Mouse (Mus musculus) right cerebral cortex, adult 2 months (tissue): Measurements from ENCODE around the gene Tsku.

Experiments used
- DNase-seq, 2 experiments: peaks; one replicate each; pipeline ENCODE4 v3.0.0; 2021 to 2022; ENCODE audit warnings: low spot score in 2 of 2

The Tsku gene

DNA sequence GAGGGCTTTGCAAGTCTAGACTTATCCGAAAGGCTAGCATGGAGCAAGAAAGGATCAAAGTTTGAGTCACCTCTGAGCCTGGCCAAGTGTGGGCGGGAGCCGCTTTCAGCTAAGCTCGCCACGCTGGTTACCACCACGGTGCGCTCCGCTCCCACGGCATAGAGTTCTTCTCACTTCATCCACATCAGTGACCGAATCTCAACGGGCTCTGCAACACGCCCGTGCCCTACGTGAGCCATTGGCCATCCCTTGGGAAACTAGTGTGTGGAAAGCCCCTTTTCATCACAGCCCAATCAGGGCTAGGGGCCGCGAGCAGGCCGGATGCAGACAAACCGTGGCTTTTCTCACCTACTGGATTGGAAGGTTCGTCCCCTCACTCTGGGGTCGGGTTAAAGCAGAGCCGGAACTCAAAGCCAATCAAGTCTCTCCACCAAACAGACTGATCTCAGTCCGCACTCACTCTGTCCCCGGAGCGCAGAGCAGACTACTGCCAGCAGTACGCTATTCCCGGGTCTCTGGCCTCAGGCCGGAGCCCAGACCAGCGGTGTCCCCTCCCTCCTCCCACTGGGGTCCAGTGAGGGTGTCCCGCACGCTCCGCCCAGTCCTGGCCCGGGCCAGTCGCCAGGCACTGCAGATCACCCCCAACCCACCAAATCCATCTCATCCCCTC is 1.0 kb downstream of the Tsku start:
- DNase-seq = peak; percentile 17 to 20

DNA sequence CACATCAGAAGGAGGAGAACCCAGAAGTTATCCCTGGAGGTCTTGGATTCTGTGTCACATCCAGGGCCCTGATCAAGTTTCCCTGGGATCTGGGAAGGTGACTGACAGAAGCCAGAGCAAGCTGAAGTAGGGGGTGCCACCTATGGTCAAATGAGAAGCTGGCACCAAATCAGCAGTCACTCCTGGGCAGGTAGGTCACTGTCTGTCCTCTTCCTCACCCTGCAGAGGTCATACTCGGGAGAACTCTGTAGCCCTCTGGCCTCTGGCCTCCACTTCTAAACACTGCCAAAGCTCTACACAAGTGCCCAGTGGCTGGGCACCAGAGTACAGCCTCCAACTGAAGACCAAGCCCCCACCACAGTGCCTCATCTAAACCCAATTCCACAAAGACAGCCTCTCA is 3.1 kb downstream of the Tsku start:
- DNase-seq = no peak

DNA sequence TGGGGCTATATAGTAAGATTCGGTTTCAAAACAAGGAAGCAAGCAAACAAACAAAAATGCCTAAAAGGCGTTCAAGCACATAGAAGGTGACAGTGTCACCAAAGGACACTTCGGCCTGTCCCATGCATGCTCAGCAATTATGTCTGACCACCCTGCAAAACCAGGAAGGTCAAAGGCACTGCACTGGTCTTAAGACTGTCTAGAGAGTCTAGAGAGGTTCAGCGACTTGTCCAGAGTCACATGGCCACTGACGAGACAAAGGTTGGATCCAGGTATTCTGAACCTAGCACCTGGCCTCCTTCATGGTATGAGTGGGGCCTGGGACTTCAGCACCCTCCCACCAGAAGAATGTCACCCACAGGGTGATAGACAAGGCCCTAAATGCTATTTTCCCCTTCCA is 3.8 kb downstream of the Tsku start:
- no peak for DNase-seq

GRCm38 (mm10) chr7:98354921-98355310 is 6.2 kb downstream of the Tsku start:
- DNase-seq = no peak

DNA sequence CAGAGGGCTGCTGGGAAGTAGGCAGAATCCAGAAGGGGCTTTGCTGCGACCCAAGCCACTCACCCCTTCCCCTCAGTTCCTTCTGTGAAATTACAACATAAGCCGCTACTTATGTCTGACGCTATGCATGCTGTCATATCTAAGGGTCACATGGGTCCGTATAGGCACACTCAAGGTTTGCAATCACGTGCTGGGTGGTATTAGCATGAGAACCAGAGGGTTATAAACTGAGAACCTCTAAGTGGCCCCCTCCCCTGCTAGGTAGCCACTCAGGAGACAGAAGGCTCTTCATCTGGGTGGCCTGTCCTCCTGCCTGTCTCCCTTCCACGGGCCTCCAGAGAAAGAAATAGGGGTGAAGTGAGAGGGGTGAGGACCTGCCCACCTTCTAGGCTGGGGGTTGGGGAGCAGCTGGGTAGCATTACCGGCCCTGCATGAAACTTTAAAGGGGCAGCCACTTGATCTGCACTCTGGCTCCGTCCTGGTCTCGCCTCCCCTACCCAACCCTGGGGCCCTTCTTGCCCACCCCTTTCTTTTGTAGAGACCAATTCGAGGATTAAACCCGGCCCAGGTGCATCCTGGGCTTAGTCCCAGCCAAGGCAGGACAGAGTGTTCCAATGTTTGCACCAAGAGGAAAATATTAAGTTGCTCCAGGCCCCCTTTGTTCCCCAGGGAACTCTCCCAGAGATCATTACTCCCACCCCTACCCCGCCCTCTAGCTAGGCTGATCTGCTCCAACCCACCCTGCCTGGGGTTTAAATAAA is 6.8 kb downstream of the Tsku start:
- no peak for DNase-seq

- DNase-seq = no peak
These were observed 7.5 kb downstream of the Tsku start for GRCm38 (mm10) chr7:98353616-98354015.

GRCm38 (mm10) chr7:98351523-98351922 is 9.6 kb downstream of the Tsku start:
- no peak for DNase-seq

DNA sequence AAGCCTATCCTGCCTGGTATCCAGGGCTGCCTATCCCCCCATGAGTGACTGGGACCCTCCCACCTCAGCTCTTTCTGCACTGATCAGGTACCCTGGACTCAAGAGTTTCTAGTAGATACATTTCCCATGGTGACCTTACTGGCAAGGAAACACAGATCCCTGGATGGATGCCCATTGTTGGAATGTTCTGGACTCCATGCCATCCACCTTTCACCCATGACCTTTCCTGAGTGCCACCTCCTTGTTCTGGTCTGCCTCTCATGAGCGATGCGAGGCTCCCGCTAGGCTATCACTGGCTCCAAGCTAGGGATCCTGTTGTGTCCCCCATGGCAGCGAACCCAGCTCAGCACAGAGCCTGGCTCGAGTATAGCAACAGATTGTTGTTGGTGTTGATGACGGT is 11.3 kb downstream of the Tsku start:
- DNase-seq = no peak

DNA sequence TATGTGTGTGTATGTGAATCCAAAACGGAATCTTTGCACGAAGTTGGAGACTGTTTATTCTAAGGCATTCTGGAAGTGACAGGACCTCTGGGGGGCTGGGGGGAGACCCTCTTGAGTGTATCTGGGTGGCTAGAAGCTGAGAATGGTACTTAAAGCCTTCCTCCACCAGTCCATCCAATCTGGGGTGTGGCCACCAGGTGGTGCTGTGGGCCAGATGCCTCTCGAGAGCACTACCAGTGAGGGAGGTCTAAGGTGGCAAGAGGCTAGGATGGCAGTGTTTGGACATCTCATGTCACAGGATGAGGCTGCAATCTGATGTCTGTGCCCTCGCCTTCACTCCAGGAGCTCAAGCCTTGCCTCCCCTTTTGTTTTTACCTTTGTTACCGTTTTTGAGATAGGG is 12.0 kb downstream of the Tsku start:
- DNase-seq = peak; percentile 83 to 88

- DNase-seq = peak; percentile 68 to 71
These were observed 13.1 kb downstream of the Tsku start for GRCm38 (mm10) chr7:98348043-98348442.

DNA sequence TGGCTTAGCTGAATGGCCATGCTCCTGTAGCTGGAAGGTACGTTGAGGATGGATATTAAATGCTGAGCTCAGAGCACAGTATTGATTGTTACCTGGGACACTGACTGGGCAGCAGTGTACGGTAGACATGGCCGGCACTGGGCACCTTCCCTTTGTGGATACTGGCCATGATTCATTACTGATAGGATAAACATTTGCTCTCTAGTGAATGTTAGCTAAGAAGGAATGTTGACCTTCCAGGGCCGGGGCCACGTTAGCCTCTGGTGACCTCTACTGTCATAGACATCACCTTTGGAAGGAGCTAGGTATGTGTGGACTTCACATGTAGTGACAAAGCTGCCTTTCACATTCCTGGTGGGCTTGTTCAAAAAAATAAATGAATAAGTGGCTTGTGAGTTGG is 13.7 kb downstream of the Tsku start:
- DNase-seq = no peak

- no peak for DNase-seq
These were observed 16.1 kb downstream of the Tsku start for GRCm38 (mm10) chr7:98345036-98345435.

- DNase-seq = peak in 1 of 2 experiments; percentile 38
These were observed 16.8 kb downstream of the Tsku start for GRCm38 (mm10) chr7:98344361-98344760.

DNA sequence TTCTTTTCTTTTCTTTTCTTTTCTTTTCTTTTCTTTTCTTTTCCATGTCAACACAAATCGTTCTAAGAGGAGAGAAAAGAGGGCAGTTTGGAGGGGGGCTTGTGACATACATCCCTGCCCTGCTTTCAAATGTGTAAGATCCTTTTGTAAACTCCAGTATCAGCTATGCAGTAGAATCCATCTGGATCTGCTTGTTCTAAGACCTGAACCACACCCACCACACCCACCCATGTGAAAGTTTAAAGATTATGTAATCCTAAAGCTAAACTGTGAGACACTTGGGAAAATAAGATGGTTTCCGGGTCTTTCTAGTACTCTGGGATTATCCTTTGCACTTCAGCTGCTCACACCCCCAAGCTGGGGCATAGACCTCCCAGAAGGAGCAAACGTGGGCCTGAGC is 18.9 kb downstream of the Tsku start:
- DNase-seq = no peak

DNA sequence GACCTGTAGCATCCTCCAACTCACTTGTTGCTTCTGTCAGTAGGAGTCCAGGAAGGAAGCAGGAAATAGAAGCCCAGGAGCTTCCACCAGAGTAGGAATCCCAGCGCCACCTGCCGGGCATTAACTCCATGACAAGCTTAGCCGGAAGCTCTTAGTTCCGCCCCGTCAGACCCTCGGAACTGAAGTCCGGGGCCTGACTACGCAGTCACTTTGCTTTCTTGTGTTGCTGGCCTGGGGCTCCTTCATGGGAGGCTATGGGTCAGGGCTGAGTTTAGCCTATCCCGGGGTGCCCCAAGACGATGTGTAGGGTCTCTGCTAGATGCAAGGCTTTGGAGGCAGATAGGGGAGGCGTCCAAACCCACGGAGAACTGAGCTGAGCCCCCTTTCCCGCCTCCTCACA is 19.7 kb downstream of the Tsku start:
- peak; percentile 84 to 86 for DNase-seq

GRCm38 (mm10) chr7:98340343-98340742 is 20.8 kb downstream of the Tsku start:
- no peak for DNase-seq

DNA sequence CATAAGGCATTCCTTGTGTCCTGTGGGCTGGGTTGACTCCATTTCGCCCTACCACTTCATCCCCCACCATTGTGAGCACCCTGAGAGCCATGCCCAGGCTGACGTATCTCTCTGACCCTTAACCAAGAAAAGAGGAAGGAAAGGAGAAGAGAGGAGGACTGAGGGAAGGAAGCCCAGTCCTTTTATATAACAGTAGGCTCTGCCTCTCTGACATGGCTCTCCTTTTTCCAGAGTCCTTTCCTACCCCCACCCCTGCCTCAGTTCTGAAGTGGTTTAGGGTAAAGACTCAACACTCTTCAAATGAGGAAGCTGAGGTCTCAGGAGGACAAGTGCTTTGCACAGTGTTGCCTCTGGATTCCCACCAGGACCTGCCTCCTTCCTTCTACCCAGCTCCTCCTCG is 27.1 kb downstream of the Tsku start:
- DNase-seq = no peak

DNA sequence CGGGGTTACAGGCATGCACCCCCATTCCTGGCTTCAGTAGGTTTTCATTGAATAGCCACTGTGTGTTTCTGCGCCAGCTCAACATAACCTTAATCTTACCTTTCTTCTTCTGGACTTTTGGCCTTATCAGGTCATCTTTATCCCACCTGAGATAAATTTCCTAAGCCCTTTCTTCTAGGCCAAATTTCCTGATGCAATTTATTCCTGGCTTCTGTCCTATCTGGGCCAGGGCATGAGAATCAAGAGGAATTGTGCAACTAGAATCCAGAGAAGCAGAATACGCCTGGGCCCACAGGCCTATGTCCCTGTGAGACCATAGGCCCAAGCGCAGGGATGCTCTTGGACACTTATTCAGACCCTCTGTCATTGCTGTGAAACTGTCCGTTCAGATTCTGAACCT is 27.6 kb downstream of the Tsku start:
- DNase-seq = no peak

DNA sequence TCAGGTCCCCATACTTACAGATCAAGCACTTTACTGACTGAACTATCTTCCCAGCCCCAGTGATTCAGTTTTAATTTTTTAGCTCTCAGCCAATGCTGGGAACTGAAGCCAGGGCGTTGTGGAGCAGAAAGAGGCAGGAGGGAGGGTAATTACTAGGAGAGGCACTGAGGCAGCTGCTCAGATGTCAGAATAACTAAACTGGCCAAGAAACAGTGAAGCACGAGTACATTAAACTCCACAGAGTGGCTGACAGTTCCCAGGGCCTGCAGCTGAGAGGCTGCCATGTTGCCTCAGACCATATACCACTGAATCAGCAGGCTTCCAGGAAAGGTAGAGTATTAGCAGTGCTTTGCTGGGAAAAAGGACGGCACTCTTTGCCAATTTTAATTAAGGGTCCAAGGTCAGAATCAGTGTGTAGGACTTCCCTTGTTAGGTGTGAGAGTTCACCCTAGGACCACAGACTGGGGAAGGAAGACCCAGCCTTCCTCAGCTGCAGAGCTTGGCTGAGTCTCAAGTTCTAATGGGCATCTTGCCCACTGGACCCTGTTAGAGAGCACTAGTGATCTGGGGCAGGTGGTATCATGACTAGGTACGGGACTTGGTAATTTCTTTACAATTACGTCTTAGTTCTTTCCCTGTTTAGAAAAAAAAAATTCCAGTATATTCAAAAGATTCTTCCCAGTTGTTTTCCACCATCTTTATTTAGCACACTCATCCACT is 28.3 kb downstream of the Tsku start:
- DNase-seq = no peak

DNA sequence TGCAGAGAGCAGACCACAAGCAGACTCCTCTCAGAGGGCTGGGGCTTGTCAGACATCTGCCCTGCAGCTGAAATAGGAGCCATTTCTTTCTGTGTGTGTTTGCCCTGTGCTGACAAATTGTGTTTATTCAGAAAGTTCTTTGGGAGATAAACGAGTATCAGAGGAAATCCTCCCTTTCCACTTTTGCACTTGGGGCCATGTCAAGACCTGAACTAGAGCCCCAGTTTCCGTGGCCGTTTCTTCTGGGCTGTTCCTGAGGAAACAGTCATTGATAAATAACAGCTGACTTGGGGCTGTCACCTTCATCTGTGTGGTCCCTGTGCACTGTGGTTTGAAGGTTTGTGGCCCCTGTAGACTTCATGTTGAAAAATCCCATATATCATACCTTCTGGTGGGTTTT is 29.2 kb downstream of the Tsku start:
- no peak for DNase-seq

GRCm38 (mm10) chr7:98330375-98331002 is 30.6 kb downstream of the Tsku start:
- DNase-seq = no peak

- no peak for DNase-seq
These were observed 31.3 kb downstream of the Tsku start for GRCm38 (mm10) chr7:98329651-98330374.
